In the genomic region with DNA sequence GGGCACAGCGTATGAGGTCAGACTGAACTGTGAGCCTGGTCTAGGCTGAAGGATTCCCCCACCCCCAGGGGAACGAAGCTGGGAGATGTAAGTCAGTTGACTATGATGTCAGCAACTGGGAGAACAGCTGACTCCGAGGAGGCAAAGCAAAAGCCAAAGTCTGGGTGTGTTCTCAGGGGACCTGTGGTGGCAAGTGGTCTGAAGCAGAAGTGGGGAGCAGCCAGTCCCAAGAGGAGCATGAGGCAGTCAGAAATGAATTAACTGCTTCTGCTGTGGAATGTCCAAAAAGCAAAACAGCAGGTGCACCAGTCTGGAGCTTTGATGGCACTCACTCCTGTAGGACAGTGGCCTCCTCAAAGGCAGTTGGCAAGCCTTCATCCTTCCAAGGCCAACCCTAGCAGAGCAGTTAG, we compare ENCODE assay signal across 9 mouse cellular contexts. TPM values are rescaled to one million over a fixed set of nuclear protein-coding genes. Genes with fewer than 3 reads are reported as not detected.
A peak's percentile ranks its signal among the peaks of the same experiment; 100 is the strongest.
DNase-seq lines count a peak whose midpoint lies in the region; ATAC-seq lines count a peak whose summit lies in the region.
"Had no signal": no experiment of that assay in that cellular context is flagged by ENCODE, and none has a peak within 500 bp of the region (broad histone marks: within the 10 kb centered on the region; RNA-seq: fewer than 3 reads in every experiment).

No protein-coding gene starts in this region.

- 82% methylated on average over 3 of the region's 3 CpGs for WGBS in neural tube, embryonic 13.5 days

- H3K36me3 ChIP-seq in neural tube, embryonic 13.5 days = no peaks in the 10 kb centered on the region
- H3K36me3 ChIP-seq in splenic B cell, adult 2 months (ENCODE audit: control insufficient read depth, insufficient read depth, low read length, poor library complexity, severe bottlenecking) = peaks cover 7% of the 10 kb centered on the region; the same call in 1 of the 2 replicates

- H3K27me3 ChIP-seq in neural tube, embryonic 13.5 days = no peaks in the 10 kb centered on the region
- H3K27me3 ChIP-seq in splenic B cell, adult 2 months (ENCODE audit: control insufficient read depth, insufficient read depth, low read length, poor library complexity, severe bottlenecking) = no peaks in the 10 kb centered on the region

- no peak overlapping the region for H3K4me2 ChIP-seq in neural tube, embryonic 13.5 days

- 0 out of 2 replicates have a peak, but pooled peaks have one; percentile 25 for ATAC-seq in neural tube, embryonic 13.5 days (ENCODE audit: low read depth)
- 0 out of 2 replicates have a peak, but pooled peaks have one; percentile 9 for ATAC-seq in erythroid progenitor cell, adult 5-6 weeks (replicated peaks; ENCODE audit: low FRiP score, poor library complexity, severe bottlenecking)
- ATAC-seq in activated CD4-positive, CD25-positive, alpha-beta regulatory T cell, adult 4 months = no peak

- DNase-seq in gastrocnemius, adult 18-20 months (ENCODE audit: low spot score) = peak; percentile 51
- DNase-seq in gastrocnemius, postnatal 4 days (ENCODE audit: low spot score in 2 of 2) = no peak
- no peak for DNase-seq in neural tube, embryonic 10.5 days (ENCODE audit: extremely low spot score, low spot score)
- peak; percentile 97 for DNase-seq in splenic B cell, adult 2 months (ENCODE audit: low read depth, low spot score)
- no peak for DNase-seq in thymus, postnatal 14 days
- DNase-seq: kidney, adult 2 months had no signal

- H3K9ac ChIP-seq in neural tube, embryonic 13.5 days = no peak overlapping the region

- H3K4me3 ChIP-seq in neural tube, embryonic 13.5 days = no peak overlapping the region

- peak overlapping the region; percentile 67 for H3K27ac ChIP-seq in neural tube, embryonic 13.5 days (replicated peaks)

- H3K9me3 ChIP-seq in neural tube, embryonic 13.5 days = no peaks in the 10 kb centered on the region

- H3K4me1 ChIP-seq in neural tube, embryonic 13.5 days (replicated peaks) = peaks cover 30% of the 10 kb centered on the region

RNA-seq across cellular contexts. Expression of a gene that starts 7.9 kb away (rescaled TPM):
- 10 to 100 TPM; 10.3 to 10.6 TPM for total RNA-seq in gastrocnemius, adult 18-20 months (2021)
- total RNA-seq in gastrocnemius, postnatal 4 days (2021) = 10 to 100 TPM; 36.2 to 42.7 TPM
- 18.5 and 18.7 TPM in 2 replicates for polyA plus RNA-seq in neural tube, embryonic 13.5 days (2015; fragmentation: Nextera tagmentation; extraction: Ambion mirVana)
- total RNA-seq in erythroid progenitor cell, adult 5-6 weeks (2015; ENCODE audit: low replicate concordance) = 2.9 and 4.6 TPM in 2 replicates
- total RNA-seq in erythroid progenitor cell, adult 5-6 weeks (2017; ENCODE audit: low replicate concordance) = 3.6 and 5.4 TPM in 2 replicates
- 10 to 100 TPM; 30.9 to 31.4 TPM for polyA plus RNA-seq in activated CD4-positive, CD25-positive, alpha-beta regulatory T cell, adult 4 months (2017; shearing (Covaris generic))

Comparison
In these comparisons a context has a peak if more than half of its experiments do, and no peak if none do; other contexts are left out.
1. DNase-seq: peak in gastrocnemius, adult 18-20 months (single experiment) and splenic B cell, adult 2 months (single experiment); none in gastrocnemius, postnatal 4 days (0 of 2), neural tube, embryonic 10.5 days (single experiment) and thymus, postnatal 14 days (single experiment).